Mouse (Mus musculus) embryonic facial prominence, embryonic 13.5 days (tissue): Measurements from ENCODE around the gene Evx1. TPM values are rescaled to one million over a fixed set of nuclear protein-coding genes. Genes with fewer than 3 reads are reported as not detected.

Experiments used
- ATAC-seq: fragments of 200-750 bp; cut with Nextera tagmentation; 2 replicates; pipeline ENCODE4 v1.8.0; 2017; ENCODE audit warnings: low read depth; ENCODE audit not compliant: insufficient number of reproducible peaks, insufficient read depth, low FRiP score, low TSS enrichment
- H3K27ac ChIP-seq: fragments of 300-500 bp; sonication (generic); 2 replicates; pipeline ENCODE4 v1.5.1; 2015; ENCODE audit warnings: moderate library complexity, mild to moderate bottlenecking, inconsistent platforms
- H3K27me3 ChIP-seq: fragments of 300-500 bp; sonication (generic); 2 replicates; pipeline ENCODE4 v1.6.1; 2015; ENCODE audit warnings: mild to moderate bottlenecking, inconsistent platforms
- H3K36me3 ChIP-seq: fragments of 300-500 bp; sonication (generic); 2 replicates; pipeline ENCODE4 v1.6.1; 2015; ENCODE audit warnings: mild to moderate bottlenecking, inconsistent platforms
- H3K4me1 ChIP-seq: fragments of 300-500 bp; sonication (generic); 2 replicates; pipeline ENCODE4 v1.6.1; 2015; ENCODE audit warnings: inconsistent platforms
- H3K4me2 ChIP-seq: fragments of 300-500 bp; sonication (generic); 2 replicates; pipeline ENCODE4 v1.6.1; 2015; ENCODE audit warnings: moderate library complexity, mild to moderate bottlenecking, inconsistent platforms
- H3K4me3 ChIP-seq: fragments of 300-500 bp; sonication (generic); 2 replicates; pipeline ENCODE4 v1.5.1; 2015; ENCODE audit warnings: mild to moderate bottlenecking, inconsistent platforms
- H3K9ac ChIP-seq: fragments of 300-500 bp; sonication (generic); 2 replicates; pipeline ENCODE4 v1.6.1; 2015; ENCODE audit warnings: mild to moderate bottlenecking, inconsistent platforms
- H3K9me3 ChIP-seq: fragments of 300-500 bp; sonication (generic); 2 replicates; pipeline ENCODE4 v1.6.1; 2016; ENCODE audit warnings: inconsistent platforms
- WGBS: fragments of 180-500 bp; shearing (Covaris S2); methylation state at CpG from one replicate; pipeline ENCODE4 v1.1.7; 2015; ENCODE audit warnings: mixed read lengths; 5-methylcytosine and 5-hydroxymethylcytosine counted together
- polyA plus RNA-seq: library from polyadenylated mRNA; unstranded; fragments of >200 nt; fragmentation: Nextera tagmentation; extraction: Ambion mirVana; gene quantifications from 2 replicates; pipeline ENCODE4 v1.2.1, GENCODE M21; 2015

Evx1 gene
- polyA plus RNA-seq = not detected in 2 replicates

- ATAC-seq = no peak
- peak within 1 kb of the TSS; percentile 20 for H3K4me3 ChIP-seq
- H3K27ac ChIP-seq = no peak within 1 kb of the TSS
- WGBS = under 1% methylated on average over 59 of the region's 59 CpGs
- no peaks in the 10 kb centered on the region for H3K9me3 ChIP-seq
- no peaks in the 10 kb centered on the region for H3K36me3 ChIP-seq
- H3K9ac ChIP-seq = no peak within 1 kb of the TSS
- H3K4me2 ChIP-seq = peak within 1 kb of the TSS; percentile 26; the same call in 1 of the 2 replicates
- H3K27me3 ChIP-seq = peaks cover 99% of the 10 kb centered on the region
- H3K4me1 ChIP-seq = peaks cover 25% of the 10 kb centered on the region
These were observed at the start of gene Evx1 for GRCm38 (mm10) chr6:52313391-52314303. Gene Evx1, plus strand, starts transcription at chr6:52313498.

GRCm38 (mm10) chr6:52264106-52264790 is 49.0 kb upstream of the Evx1 start:
- Histone ChIP-seq H3K27me3 (peaks cover 98% of the 10 kb centered on the region), H3K4me1 (peaks cover 10% of the 10 kb centered on the region), H3K27ac (no peak overlapping the region), H3K9me3 (no peaks in the 10 kb centered on the region), H3K4me2 (no peak overlapping the region), H3K4me3 (no peak overlapping the region), H3K36me3 (no peaks in the 10 kb centered on the region), H3K9ac (no peak overlapping the region)
- WGBS = 2% methylated on average over 5 of the region's 5 CpGs
- no peak for ATAC-seq

- Histone ChIP-seq H3K4me2 (no peak overlapping the region), H3K27me3 (peaks cover 98% of the 10 kb centered on the region)
These were observed 47.9 kb upstream of the Evx1 start for GRCm38 (mm10) chr6:52265306-52265912.

GRCm38 (mm10) chr6:52265913-52266665 is 47.2 kb upstream of the Evx1 start:
- ATAC-seq = no peak
- Histone ChIP-seq H3K27ac (no peak overlapping the region), H3K36me3 (no peaks in the 10 kb centered on the region), H3K4me3 (no peak overlapping the region), H3K9me3 (no peaks in the 10 kb centered on the region), H3K4me2 (no peak overlapping the region), H3K4me1 (0 out of 2 replicates have a peak, but pooled peaks cover under 1% of the 10 kb centered on the region), H3K9ac (no peak overlapping the region), H3K27me3 (peaks cover 98% of the 10 kb centered on the region)
- WGBS = under 1% methylated on average over 19 of the region's 19 CpGs

More at GRCm38 (mm10) chr6:52265306-52265912, 47.9 kb upstream of the Evx1 start:
- no peak overlapping the region for H3K27ac ChIP-seq
- ATAC-seq = no peak
- peaks cover 6% of the 10 kb centered on the region for H3K4me1 ChIP-seq
- no peaks in the 10 kb centered on the region for H3K36me3 ChIP-seq
- H3K9me3 ChIP-seq = no peaks in the 10 kb centered on the region
- H3K4me3 ChIP-seq = no peak overlapping the region
- H3K9ac ChIP-seq = no peak overlapping the region
- WGBS = 1% methylated on average over 18 of the region's 18 CpGs

- WGBS = under 1% methylated on average over 9 of the region's 9 CpGs
- Histone ChIP-seq H3K9me3 (no peaks in the 10 kb centered on the region), H3K4me2 (no peak overlapping the region), H3K27me3 (peaks cover 98% of the 10 kb centered on the region), H3K4me1 (no peaks in the 10 kb centered on the region), H3K36me3 (no peaks in the 10 kb centered on the region), H3K4me3 (no peak overlapping the region), H3K9ac (no peak overlapping the region), H3K27ac (no peak overlapping the region)
- no peak for ATAC-seq
These were observed 46.7 kb upstream of the Evx1 start for GRCm38 (mm10) chr6:52266666-52266985.

- Histone ChIP-seq H3K27me3 (peaks cover 97% of the 10 kb centered on the region), H3K9ac (no peak overlapping the region), H3K27ac (no peak overlapping the region), H3K9me3 (no peaks in the 10 kb centered on the region), H3K36me3 (no peaks in the 10 kb centered on the region), H3K4me1 (no peaks in the 10 kb centered on the region), H3K4me2 (no peak overlapping the region), H3K4me3 (no peak overlapping the region)
- WGBS = 18% methylated on average over 5 of the region's 5 CpGs
- ATAC-seq = no peak
These were observed 46.1 kb upstream of the Evx1 start for GRCm38 (mm10) chr6:52267221-52267620.

GRCm38 (mm10) chr6:52267691-52268090 is 45.6 kb upstream of the Evx1 start:
- Histone ChIP-seq H3K4me2 (no peak overlapping the region), H3K4me1 (no peaks in the 10 kb centered on the region), H3K9ac (no peak overlapping the region), H3K36me3 (no peaks in the 10 kb centered on the region), H3K27me3 (peaks cover 97% of the 10 kb centered on the region), H3K4me3 (no peak overlapping the region), H3K9me3 (no peaks in the 10 kb centered on the region), H3K27ac (no peak overlapping the region)
- ATAC-seq = no peak
- WGBS = 5% methylated on average over 3 of the region's 3 CpGs

- no peak for ATAC-seq
- Histone ChIP-seq H3K27ac (no peak overlapping the region), H3K4me3 (no peak overlapping the region), H3K4me1 (no peaks in the 10 kb centered on the region), H3K27me3 (peaks cover 97% of the 10 kb centered on the region), H3K9me3 (no peaks in the 10 kb centered on the region), H3K4me2 (no peak overlapping the region), H3K36me3 (no peaks in the 10 kb centered on the region), H3K9ac (no peak overlapping the region)
- WGBS = 4% methylated on average over 7 of the region's 7 CpGs
These were observed 45.0 kb upstream of the Evx1 start for GRCm38 (mm10) chr6:52268341-52268740.

- WGBS = 2% methylated on average over 3 of the region's 3 CpGs
- no peaks in the 10 kb centered on the region for H3K9me3 ChIP-seq
- H3K27me3 ChIP-seq = peaks cover 97% of the 10 kb centered on the region
- H3K4me3 ChIP-seq = no peak overlapping the region
- no peak overlapping the region for H3K27ac ChIP-seq
- H3K36me3 ChIP-seq = no peaks in the 10 kb centered on the region
- ATAC-seq = no peak
- H3K4me1 ChIP-seq = no peaks in the 10 kb centered on the region
- H3K9ac ChIP-seq = no peak overlapping the region
- H3K4me2 ChIP-seq = no peak overlapping the region
These were observed 44.5 kb upstream of the Evx1 start for GRCm38 (mm10) chr6:52268756-52269155.

GRCm38 (mm10) chr6:52270494-52271480 is 42.5 kb upstream of the Evx1 start:
- no peak overlapping the region for H3K9ac ChIP-seq
- no peak for ATAC-seq
- peaks cover 97% of the 10 kb centered on the region for H3K27me3 ChIP-seq
- no peak overlapping the region for H3K27ac ChIP-seq
- H3K4me3 ChIP-seq = no peak overlapping the region
- no peaks in the 10 kb centered on the region for H3K9me3 ChIP-seq
- H3K4me2 ChIP-seq = no peak overlapping the region
- WGBS = 4% methylated on average over 23 of the region's 23 CpGs
- no peaks in the 10 kb centered on the region for H3K36me3 ChIP-seq
- H3K4me1 ChIP-seq = 0 out of 2 replicates have a peak, but pooled peaks cover 2% of the 10 kb centered on the region
